Mouse (Mus musculus) left cerebral cortex, postnatal 36 days (tissue): ENCODE measurements at regions not wholly inside any gene's neighbourhood (a gene's known extent, or its start where the extent isn't known, plus 50 kb on each side); places are given as distances from the start of the nearest gene placed in this dataset.

Source experiments
- DNase-seq, 2 experiments: peaks; one replicate each; pipeline ENCODE4 v3.0.0; 2021 to 2022; ENCODE audit warnings: low spot score in 2 of 2, mixed read lengths in 1 of 2
- intact Hi-C: fragments of 180-260 bp; cut with DNase I; formaldehyde crosslinking; loops from one replicate; pipeline ENCODE4 v1.15.1; 2025

GRCm38 (mm10) chr19:51102411-51102810 is 424.0 kb upstream of the Sorcs1 start:
- intact Hi-C loops, result no loop called here
- no peak for DNase-seq

GRCm38 (mm10) chr19:51074762-51075161 is 396.3 kb upstream of the Sorcs1 start:
- intact Hi-C loops, result no loop called here
- no peak for DNase-seq

- intact Hi-C loops, result no loop called here
- no peak for DNase-seq
Observed at GRCm38 (mm10) chr19:51059961-51060665, 381.7 kb upstream of the Sorcs1 start.

- no peak for DNase-seq
Observed at GRCm38 (mm10) chr19:51043544-51043943, 365.1 kb upstream of the Sorcs1 start.

GRCm38 (mm10) chr19:50994471-50994870 is 316.0 kb upstream of the Sorcs1 start:
- intact Hi-C loops, result no loop called here

More at GRCm38 (mm10) chr19:51043544-51043943, 365.1 kb upstream of the Sorcs1 start:
- intact Hi-C loops, result no loop called here

GRCm38 (mm10) chr19:50971066-50971465 is 292.6 kb upstream of the Sorcs1 start:
- intact Hi-C loops, result no loop called here
- no peak for DNase-seq

More at GRCm38 (mm10) chr19:50994471-50994870, 316.0 kb upstream of the Sorcs1 start:
- no peak for DNase-seq

GRCm38 (mm10) chr19:50961910-50962309 is 283.5 kb upstream of the Sorcs1 start:
- intact Hi-C loops, result no loop called here
- no peak for DNase-seq

GRCm38 (mm10) chr19:50945006-50945405 is 266.6 kb upstream of the Sorcs1 start:
- intact Hi-C loops, result no loop called here
- DNase-seq, result peak; percentile 3 to 9

- intact Hi-C loops, result loop anchor here (10.0 kb wide), 1 partner anchor 657 kb away; no protein-coding TSS in a partner anchor
- DNase-seq, result no peak
Observed at GRCm38 (mm10) chr19:50911646-50912045, 233.2 kb upstream of the Sorcs1 start.

- DNase-seq, result no peak
- intact Hi-C loops, result loop anchor here (10.0 kb wide), 1 partner anchor 656 kb away; no protein-coding TSS in a partner anchor
Observed at GRCm38 (mm10) chr19:50910674-50911073, 232.2 kb upstream of the Sorcs1 start.

GRCm38 (mm10) chr19:50908751-50909150 is 230.3 kb upstream of the Sorcs1 start:
- no peak for DNase-seq
- intact Hi-C loops, result no loop called here

GRCm38 (mm10) chr19:50893755-50894154 is 215.3 kb upstream of the Sorcs1 start:
- intact Hi-C loops, result no loop called here
- no peak for DNase-seq

- intact Hi-C loops, result no loop called here
- no peak for DNase-seq
Observed at GRCm38 (mm10) chr19:50872661-50873060, 194.2 kb upstream of the Sorcs1 start.

GRCm38 (mm10) chr19:50872144-50872543 is 193.7 kb upstream of the Sorcs1 start:
- no peak for DNase-seq

GRCm38 (mm10) chr19:50854854-50855253 is 176.4 kb upstream of the Sorcs1 start:
- DNase-seq, result no peak
- intact Hi-C loops, result no loop called here

More at GRCm38 (mm10) chr19:50872144-50872543, 193.7 kb upstream of the Sorcs1 start:
- intact Hi-C loops, result no loop called here

GRCm38 (mm10) chr19:50840499-50840898 is 162.1 kb upstream of the Sorcs1 start:
- no peak for DNase-seq
- intact Hi-C loops, result no loop called here
